Mouse (Mus musculus): ENCODE measurements around the gene Pgp.

Pgp gene

GRCm38 (mm10) chr17:24485090-24485860, 15.1 kb downstream of the Pgp start:
- no peak for DNase-seq (ENCODE audit: low spot score)

GRCm38 (mm10) chr17:24488186-24488661, 18.0 kb downstream of the Pgp start, which contains the start of gene Caskin1:
Gene Caskin1, plus strand, starts transcription at chr17:24488601.
- no peak for DNase-seq (ENCODE audit: low spot score)

- no peak for DNase-seq (ENCODE audit: low spot score)
Measured at GRCm38 (mm10) chr17:24488662-24489264, 18.6 kb downstream of the Pgp start.

GRCm38 (mm10) chr17:24489265-24490030, 19.3 kb downstream of the Pgp start:
- DNase-seq (ENCODE audit: low spot score), result no peak

- DNase-seq (ENCODE audit: low spot score), result no peak
Measured at GRCm38 (mm10) chr17:24490399-24490798, 20.2 kb downstream of the Pgp start.

- peak; percentile 55 for DNase-seq (ENCODE audit: low spot score)
Measured at GRCm38 (mm10) chr17:24494627-24495335, 24.6 kb downstream of the Pgp start.

- DNase-seq (ENCODE audit: low spot score), result no peak
Measured at GRCm38 (mm10) chr17:24495443-24495842, 25.3 kb downstream of the Pgp start.

- no peak for DNase-seq (ENCODE audit: low spot score)
Measured at GRCm38 (mm10) chr17:24496026-24496425, 25.8 kb downstream of the Pgp start.

- DNase-seq (ENCODE audit: low spot score), result no peak
Measured at GRCm38 (mm10) chr17:24502208-24502607, 32.0 kb downstream of the Pgp start.

GRCm38 (mm10) chr17:24504085-24504484, 33.9 kb downstream of the Pgp start:
- DNase-seq (ENCODE audit: low spot score), result no peak

- no peak for DNase-seq (ENCODE audit: low spot score)
Measured at GRCm38 (mm10) chr17:24505286-24505955, 35.2 kb downstream of the Pgp start.

- no peak for DNase-seq (ENCODE audit: low spot score)
Measured at GRCm38 (mm10) chr17:24506332-24507070, 36.3 kb downstream of the Pgp start.

GRCm38 (mm10) chr17:24507129-24507664, 37.0 kb downstream of the Pgp start:
- no peak for DNase-seq (ENCODE audit: low spot score)

GRCm38 (mm10) chr17:24507806-24508460, 37.7 kb downstream of the Pgp start:
- no peak for DNase-seq (ENCODE audit: low spot score)

GRCm38 (mm10) chr17:24513609-24514008, 43.4 kb downstream of the Pgp start:
- peak; percentile 52 for DNase-seq (ENCODE audit: low spot score)

GRCm38 (mm10) chr17:24514270-24515257, 44.4 kb downstream of the Pgp start:
- DNase-seq (ENCODE audit: low spot score), result no peak

- DNase-seq (ENCODE audit: low spot score), result no peak
Measured at GRCm38 (mm10) chr17:24520450-24520849, 50.3 kb downstream of the Pgp start.

Data from urinary bladder, postnatal 14 days (tissue).